Mouse (Mus musculus): ENCODE results near the gene Stra6. TPM values are rescaled to one million over a fixed set of nuclear protein-coding genes. Genes with fewer than 3 reads are reported as not detected.

Stra6 gene
- total and polyA plus RNA-seq, 3 experiments = 0.11 TPM; not detected in 2

DNA sequence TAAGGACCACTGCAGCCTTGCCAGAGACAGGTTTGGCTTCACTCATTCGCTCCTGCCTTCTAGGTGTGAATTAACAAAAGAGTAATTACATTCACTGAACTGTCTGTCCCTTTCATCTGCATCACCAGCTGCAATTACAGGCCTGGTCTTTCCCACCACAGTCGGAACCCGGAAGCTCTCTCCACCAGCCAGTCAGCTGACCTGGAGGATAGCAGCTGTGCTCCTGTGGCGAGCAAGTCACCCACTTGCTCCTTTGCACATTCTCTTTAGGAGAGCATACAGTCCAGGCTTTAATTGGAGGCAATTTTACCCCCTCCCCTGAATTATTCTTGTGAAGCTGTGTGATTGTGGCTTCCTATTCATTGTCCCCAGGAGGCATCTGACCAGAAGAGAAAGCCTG lies 17.9 kb upstream of the Stra6 start:
- TF ChIP-seq CTCF (IDR thresholded peaks at IDR 0.05; ENCODE audit: low read depth, low read length) = no peak
- no peak for TF ChIP-seq GATA1 (IDR thresholded peaks at IDR 0.05; ENCODE audit: borderline replicate concordance, low read length)
- TF ChIP-seq POLR2AphosphoS5 (IDR thresholded peaks at IDR 0.05; ENCODE audit: insufficient replicate concordance, low read depth, low read length) = no peak
- no peak for TF ChIP-seq GATA2 (IDR thresholded peaks at IDR 0.05; ENCODE audit: borderline replicate concordance, low read depth, low read length)
- TF ChIP-seq TAL1 (conservative IDR thresholded peaks at IDR 0.05; ENCODE audit: low read depth, low read length) = no peak
- Histone ChIP-seq H3K4me3 (ENCODE audit: low read depth, low read length) (no peak overlapping the region), H3K9me3 (replicated peaks) (no peaks in the 10 kb centered on the region), H3K4me1 (ENCODE audit: insufficient read depth, low read depth, low read length) (no peaks in the 10 kb centered on the region), H3K27me3 (ENCODE audit: insufficient read depth, low read length) (peaks cover 29% of the 10 kb centered on the region), H3K36me3 (replicated peaks) (no peaks in the 10 kb centered on the region)
- ATAC-seq (ENCODE audit: extremely low read depth, insufficient number of reproducible peaks, low FRiP score, poor library complexity, severe bottlenecking) (no peak), DNase-seq (ENCODE audit: low spot score) (no peak)

DNA sequence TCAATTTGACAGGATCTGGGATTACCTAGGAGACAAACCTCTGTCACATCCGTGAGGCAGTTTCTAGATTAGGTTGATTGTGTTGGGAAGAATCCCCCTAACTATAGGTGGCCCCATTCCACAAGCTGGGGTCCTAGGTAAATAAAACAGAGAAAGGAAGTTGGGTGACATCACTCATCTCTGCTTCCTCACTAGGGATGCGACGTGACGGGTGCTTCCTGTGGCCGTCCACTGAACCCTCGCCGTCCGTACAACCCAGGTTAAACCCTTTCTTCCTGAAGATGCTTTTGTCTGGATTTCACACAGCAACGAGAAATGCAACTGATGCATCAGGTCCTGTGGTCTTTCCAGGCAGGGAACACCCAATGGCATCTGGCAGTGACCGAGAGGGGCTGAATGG lies 16.5 kb upstream of the Stra6 start:
- Histone ChIP-seq H3K36me3 (replicated peaks) (no peaks in the 10 kb centered on the region), H3K4me3 (ENCODE audit: low read depth, low read length) (no peak overlapping the region), H3K4me1 (ENCODE audit: insufficient read depth, low read depth, low read length) (no peaks in the 10 kb centered on the region), H3K27me3 (ENCODE audit: insufficient read depth, low read length) (peaks cover 23% of the 10 kb centered on the region), H3K9me3 (replicated peaks) (no peaks in the 10 kb centered on the region)
- ATAC-seq (ENCODE audit: extremely low read depth, insufficient number of reproducible peaks, low FRiP score, poor library complexity, severe bottlenecking) = no peak
- no peak for TF ChIP-seq GATA1 (IDR thresholded peaks at IDR 0.05; ENCODE audit: borderline replicate concordance, low read length)
- no peak for TF ChIP-seq POLR2AphosphoS5 (IDR thresholded peaks at IDR 0.05; ENCODE audit: insufficient replicate concordance, low read depth, low read length)
- TF ChIP-seq CTCF (IDR thresholded peaks at IDR 0.05; ENCODE audit: low read depth, low read length) = no peak
- no peak for TF ChIP-seq TAL1 (conservative IDR thresholded peaks at IDR 0.05; ENCODE audit: low read depth, low read length)
- no peak for TF ChIP-seq GATA2 (IDR thresholded peaks at IDR 0.05; ENCODE audit: borderline replicate concordance, low read depth, low read length)
- DNase-seq (ENCODE audit: low spot score) = no peak

DNA sequence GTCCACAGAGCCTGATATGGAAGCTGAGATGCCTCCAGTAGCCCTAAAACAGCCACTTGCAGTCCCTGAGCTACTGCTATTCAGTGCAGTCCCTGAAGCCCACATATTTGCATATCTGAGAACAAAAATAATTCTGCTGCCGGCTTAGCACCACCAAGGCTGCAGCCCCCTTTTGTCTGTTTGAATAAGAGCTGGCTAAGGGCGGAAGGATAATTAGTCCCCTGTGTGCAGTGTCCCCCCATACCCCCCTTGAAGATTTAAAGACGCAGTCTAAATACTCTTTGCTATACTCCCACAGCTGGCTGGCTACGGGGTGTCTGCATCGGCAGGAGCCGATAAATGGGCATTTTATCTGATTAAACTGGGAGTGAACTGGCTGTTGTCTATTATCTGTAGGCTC lies 15.0 kb upstream of the Stra6 start:
- H3K4me3 ChIP-seq (ENCODE audit: low read depth, low read length) = no peak overlapping the region
- DNase-seq (ENCODE audit: low spot score) = no peak
- H3K4me1 ChIP-seq (ENCODE audit: insufficient read depth, low read depth, low read length) = no peaks in the 10 kb centered on the region
- no peak for ATAC-seq (ENCODE audit: extremely low read depth, insufficient number of reproducible peaks, low FRiP score, poor library complexity, severe bottlenecking)
- no peak for TF ChIP-seq GATA2 (IDR thresholded peaks at IDR 0.05; ENCODE audit: borderline replicate concordance, low read depth, low read length)
- TF ChIP-seq GATA1 (IDR thresholded peaks at IDR 0.05; ENCODE audit: borderline replicate concordance, low read length) = no peak
- TF ChIP-seq CTCF (IDR thresholded peaks at IDR 0.05; ENCODE audit: low read depth, low read length) = no peak
- TF ChIP-seq POLR2AphosphoS5 (IDR thresholded peaks at IDR 0.05; ENCODE audit: insufficient replicate concordance, low read depth, low read length) = no peak
- no peak for TF ChIP-seq TAL1 (conservative IDR thresholded peaks at IDR 0.05; ENCODE audit: low read depth, low read length)
- no peaks in the 10 kb centered on the region for H3K9me3 ChIP-seq (replicated peaks)
- H3K36me3 ChIP-seq (replicated peaks) = no peaks in the 10 kb centered on the region
- peaks cover 19% of the 10 kb centered on the region for H3K27me3 ChIP-seq (ENCODE audit: insufficient read depth, low read length)

DNA sequence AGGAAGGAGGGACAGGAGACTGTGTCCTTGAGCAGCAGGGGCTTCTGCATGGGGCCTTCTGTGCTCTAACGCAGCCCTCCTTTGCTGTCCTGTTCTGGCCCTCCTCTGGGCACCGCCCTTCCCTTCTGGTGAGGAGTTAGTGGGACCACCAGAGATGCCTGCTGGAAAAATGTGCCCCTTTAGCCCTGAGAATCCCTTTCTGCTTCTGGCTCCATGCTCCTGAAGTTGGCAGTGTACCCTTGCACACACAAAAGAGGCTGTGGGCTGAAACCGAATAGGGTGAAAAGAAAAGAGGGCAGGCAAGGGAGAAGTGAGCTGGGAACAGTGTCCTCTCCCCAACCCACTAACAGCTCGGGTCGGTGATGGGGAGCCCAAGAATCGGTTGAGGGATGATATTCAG lies 14.4 kb upstream of the Stra6 start:
- peaks cover 18% of the 10 kb centered on the region for H3K27me3 ChIP-seq (ENCODE audit: insufficient read depth, low read length)
- no peak for ATAC-seq (ENCODE audit: extremely low read depth, insufficient number of reproducible peaks, low FRiP score, poor library complexity, severe bottlenecking)
- no peak overlapping the region for H3K4me3 ChIP-seq (ENCODE audit: low read depth, low read length)
- H3K4me1 ChIP-seq (ENCODE audit: insufficient read depth, low read depth, low read length) = no peaks in the 10 kb centered on the region
- TF ChIP-seq POLR2AphosphoS5 (IDR thresholded peaks at IDR 0.05; ENCODE audit: insufficient replicate concordance, low read depth, low read length) (no peak), GATA1 (IDR thresholded peaks at IDR 0.05; ENCODE audit: borderline replicate concordance, low read length) (no peak), CTCF (IDR thresholded peaks at IDR 0.05; ENCODE audit: low read depth, low read length) (no peak), GATA2 (IDR thresholded peaks at IDR 0.05; ENCODE audit: borderline replicate concordance, low read depth, low read length) (no peak), TAL1 (conservative IDR thresholded peaks at IDR 0.05; ENCODE audit: low read depth, low read length) (no peak)
- H3K9me3 ChIP-seq (replicated peaks) = no peaks in the 10 kb centered on the region
- no peak for DNase-seq (ENCODE audit: low spot score)
- no peaks in the 10 kb centered on the region for H3K36me3 ChIP-seq (replicated peaks)

DNA sequence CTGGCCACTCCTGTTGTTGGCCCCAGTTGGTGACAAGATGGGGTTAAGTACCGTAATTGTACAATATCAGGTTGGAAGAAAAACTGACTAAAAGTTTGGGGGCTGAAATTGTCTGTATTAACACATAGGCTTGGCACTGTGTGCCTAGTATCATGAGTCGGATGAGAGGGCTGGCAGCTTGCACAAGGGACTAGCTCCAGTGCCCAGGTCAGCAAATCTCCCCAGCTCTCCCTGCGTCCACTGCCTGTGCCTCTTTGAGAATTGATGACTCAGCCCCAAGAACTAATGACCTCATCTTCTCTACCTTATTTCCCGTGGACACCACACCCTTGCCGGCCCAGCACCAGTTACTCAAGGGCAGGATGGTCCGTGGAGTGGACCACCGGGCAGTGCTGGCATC lies 13.7 kb upstream of the Stra6 start:
- no peak for ATAC-seq (ENCODE audit: extremely low read depth, insufficient number of reproducible peaks, low FRiP score, poor library complexity, severe bottlenecking)
- H3K36me3 ChIP-seq (replicated peaks) = no peaks in the 10 kb centered on the region
- H3K27me3 ChIP-seq (ENCODE audit: insufficient read depth, low read length) = peaks cover 13% of the 10 kb centered on the region
- DNase-seq (ENCODE audit: low spot score) = no peak
- no peak overlapping the region for H3K4me3 ChIP-seq (ENCODE audit: low read depth, low read length)
- H3K4me1 ChIP-seq (ENCODE audit: insufficient read depth, low read depth, low read length) = no peaks in the 10 kb centered on the region
- no peaks in the 10 kb centered on the region for H3K9me3 ChIP-seq (replicated peaks)
- TF ChIP-seq TAL1 (conservative IDR thresholded peaks at IDR 0.05; ENCODE audit: low read depth, low read length) = no peak

DNA sequence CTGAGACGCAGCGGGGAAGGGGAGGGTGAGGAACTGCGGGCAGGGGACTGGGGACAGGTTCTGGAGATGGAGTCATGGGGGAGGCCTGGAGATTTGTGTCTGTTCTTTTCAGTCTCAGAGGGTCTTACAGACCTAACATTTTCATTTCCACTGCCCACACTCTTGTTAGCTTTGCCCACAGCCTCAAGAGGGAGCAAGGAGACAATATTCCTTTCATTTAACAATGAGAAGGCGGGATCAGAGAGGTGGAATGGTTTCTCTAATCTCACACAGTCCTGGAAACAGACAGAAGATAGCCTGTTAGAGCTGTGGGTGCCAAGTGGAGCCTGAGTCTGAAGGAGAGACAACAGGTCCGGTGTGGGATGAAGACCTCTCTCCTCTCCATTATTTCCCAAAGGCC lies 11.7 kb upstream of the Stra6 start:
- H3K27me3 ChIP-seq (ENCODE audit: insufficient read depth, low read length) = peaks cover 8% of the 10 kb centered on the region
- DNase-seq (ENCODE audit: low spot score) = no peak
- TF ChIP-seq GATA1 (IDR thresholded peaks at IDR 0.05; ENCODE audit: borderline replicate concordance, low read length) (no peak), TAL1 (conservative IDR thresholded peaks at IDR 0.05; ENCODE audit: low read depth, low read length) (no peak), POLR2AphosphoS5 (IDR thresholded peaks at IDR 0.05; ENCODE audit: insufficient replicate concordance, low read depth, low read length) (no peak), CTCF (IDR thresholded peaks at IDR 0.05; ENCODE audit: low read depth, low read length) (no peak), GATA2 (IDR thresholded peaks at IDR 0.05; ENCODE audit: borderline replicate concordance, low read depth, low read length) (no peak)
- H3K9me3 ChIP-seq (replicated peaks) = no peaks in the 10 kb centered on the region
- ATAC-seq (ENCODE audit: extremely low read depth, insufficient number of reproducible peaks, low FRiP score, poor library complexity, severe bottlenecking) = no peak
- H3K36me3 ChIP-seq (replicated peaks) = no peaks in the 10 kb centered on the region
- H3K4me1 ChIP-seq (ENCODE audit: insufficient read depth, low read depth, low read length) = no peaks in the 10 kb centered on the region
- H3K4me3 ChIP-seq (ENCODE audit: low read depth, low read length) = no peak overlapping the region

DNA sequence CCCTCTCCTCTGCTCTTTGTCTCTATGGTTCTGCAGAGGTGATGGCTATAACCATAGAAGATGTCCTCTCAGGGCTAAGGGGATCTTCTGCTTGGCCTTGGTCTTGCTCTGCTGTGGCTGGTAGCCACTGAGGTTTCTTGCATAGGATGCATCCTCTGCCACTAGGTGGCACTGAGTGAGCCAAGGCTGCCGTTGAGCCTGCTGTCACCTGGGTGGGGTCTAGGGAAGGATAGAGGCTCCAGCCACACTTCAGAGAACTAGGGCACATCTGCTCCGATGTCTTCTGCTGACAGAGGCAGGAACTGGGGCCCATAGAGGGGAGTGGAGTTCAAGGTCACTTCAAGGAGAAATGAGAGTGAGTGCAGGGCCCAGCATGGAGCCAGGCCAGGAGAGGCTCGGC lies 10.5 kb upstream of the Stra6 start:
- Histone ChIP-seq H3K27me3 (ENCODE audit: insufficient read depth, low read length) (peaks cover 8% of the 10 kb centered on the region), H3K4me1 (ENCODE audit: insufficient read depth, low read depth, low read length) (no peaks in the 10 kb centered on the region), H3K4me3 (ENCODE audit: low read depth, low read length) (no peak overlapping the region), H3K9me3 (replicated peaks) (no peaks in the 10 kb centered on the region), H3K36me3 (replicated peaks) (no peaks in the 10 kb centered on the region)
- no peak for TF ChIP-seq GATA2 (IDR thresholded peaks at IDR 0.05; ENCODE audit: borderline replicate concordance, low read depth, low read length)
- TF ChIP-seq TAL1 (conservative IDR thresholded peaks at IDR 0.05; ENCODE audit: low read depth, low read length) = no peak
- no peak for TF ChIP-seq GATA1 (IDR thresholded peaks at IDR 0.05; ENCODE audit: borderline replicate concordance, low read length)
- TF ChIP-seq POLR2AphosphoS5 (IDR thresholded peaks at IDR 0.05; ENCODE audit: insufficient replicate concordance, low read depth, low read length) = no peak
- TF ChIP-seq CTCF (IDR thresholded peaks at IDR 0.05; ENCODE audit: low read depth, low read length) = no peak
- DNase-seq (ENCODE audit: low spot score) = peak; percentile 22
- ATAC-seq (ENCODE audit: extremely low read depth, insufficient number of reproducible peaks, low FRiP score, poor library complexity, severe bottlenecking) = no peak

All from G1E (cell line).